ENCODE assay signal across 11 mouse cellular contexts in genomic region chr14:29721131-29721487, GRCm38 (mm10). TPM values are rescaled to one million over a fixed set of nuclear protein-coding genes. Genes with fewer than 3 reads are reported as not detected.
DNase-seq lines count a peak whose midpoint lies in the region; ATAC-seq and TF ChIP-seq lines count a peak whose summit lies in the region.
"Had no signal": no experiment of that assay in that cellular context is flagged by ENCODE, and none has a peak within 500 bp of the region (broad histone marks: within the 10 kb centered on the region; RNA-seq: fewer than 3 reads in every experiment).

No protein-coding gene starts in this region.

- TF ChIP-seq POLR2A in heart, adult 2 months (IDR thresholded peaks at IDR 0.05; ENCODE audit: insufficient read depth, low read depth, low read length) = no peak
- no peak for TF ChIP-seq POLR2A in ES-Bruce4 (IDR thresholded peaks at IDR 0.05; ENCODE audit: insufficient read depth, low read length)

- no peak overlapping the region; the same call in 1 of the 2 replicates for H3K9ac ChIP-seq in heart, adult 2 months (ENCODE audit: low read depth, low read length)
- H3K9ac ChIP-seq in ES-Bruce4 (ENCODE audit: low read depth, poor library complexity, severe bottlenecking) = peak overlapping the region; percentile 84
- H3K9ac ChIP-seq in forebrain, embryonic 16.5 days (replicated peaks; ENCODE audit: low read depth, low read length) = peak overlapping the region; percentile 81
- no peak overlapping the region for H3K9ac ChIP-seq in liver, embryonic 16.5 days (ENCODE audit: low read depth, low read length)

- no peak for ATAC-seq in forebrain, embryonic 16.5 days
- ATAC-seq in liver, embryonic 16.5 days (ENCODE audit: low read depth) = no peak
- ATAC-seq in megakaryocyte progenitor cell, adult 5-6 weeks (replicated peaks; ENCODE audit: poor library complexity) = no peak

- no peaks in the 10 kb centered on the region for H3K36me3 ChIP-seq in heart, adult 2 months (ENCODE audit: control insufficient read depth, insufficient read depth, low read length)
- H3K36me3 ChIP-seq in ES-Bruce4 (ENCODE audit: control insufficient read depth, insufficient read depth, low read length, poor library complexity, severe bottlenecking) = no peaks in the 10 kb centered on the region
- no peaks in the 10 kb centered on the region for H3K36me3 ChIP-seq in forebrain, embryonic 16.5 days (ENCODE audit: control insufficient read depth, insufficient read depth)
- no peaks in the 10 kb centered on the region for H3K36me3 ChIP-seq in liver, embryonic 16.5 days (ENCODE audit: control insufficient read depth, insufficient read depth)

- TF ChIP-seq EP300 in heart, adult 2 months (IDR thresholded peaks at IDR 0.05; ENCODE audit: insufficient read depth, low read depth, low read length) = no peak
- no peak for TF ChIP-seq EP300 in ES-Bruce4 (IDR thresholded peaks at IDR 0.05; ENCODE audit: insufficient read depth, low read depth, low read length)

- WGBS in heart, adult 2 months = under 1% methylated on average over 11 of the region's 11 CpGs
- WGBS in forebrain, embryonic 16.5 days = under 1% methylated on average over 11 of the region's 11 CpGs
- WGBS in liver, embryonic 16.5 days (ENCODE audit: insufficient replicate concordance) = 5% methylated on average over 11 of the region's 11 CpGs

- no peak for DNase-seq in heart, adult 2 months
- DNase-seq in heart, postnatal 4 days = no peak
- DNase-seq in spleen, adult 12 weeks (ENCODE audit: low spot score) = no peak
- DNase-seq in spleen, postnatal 4 days (ENCODE audit: low spot score in 2 of 2) = no peak

- H3K9me3 ChIP-seq in ES-Bruce4 (replicated peaks; ENCODE audit: control insufficient read depth, insufficient read depth, low read length, poor library complexity, severe bottlenecking) = no peaks in the 10 kb centered on the region
- H3K9me3 ChIP-seq in forebrain, embryonic 16.5 days (ENCODE audit: control insufficient read depth, low read length) = no peaks in the 10 kb centered on the region
- no peaks in the 10 kb centered on the region for H3K9me3 ChIP-seq in liver, embryonic 16.5 days (replicated peaks; ENCODE audit: control insufficient read depth, low read length)
- H3K9me3 ChIP-seq: megakaryocyte, embryonic 14.5 days had no signal

- peak overlapping the region; percentile 98 for H3K4me2 ChIP-seq in forebrain, embryonic 16.5 days (ENCODE audit: low read length)
- H3K4me2 ChIP-seq in liver, embryonic 16.5 days (ENCODE audit: low read depth, low read length) = 0 out of 2 replicates have a peak overlapping the region, but pooled peaks have one; percentile 55

- no peak overlapping the region for H3K27ac ChIP-seq in heart, adult 2 months
- no peak overlapping the region for H3K27ac ChIP-seq in ES-Bruce4 (ENCODE audit: insufficient read depth, low read length)
- H3K27ac ChIP-seq in forebrain, embryonic 16.5 days (ENCODE audit: low read length) = peak overlapping the region; percentile 22; the same call in 1 of the 2 replicates
- no peak overlapping the region for H3K27ac ChIP-seq in liver, embryonic 16.5 days (ENCODE audit: low read length)

- no peaks in the 10 kb centered on the region for H3K4me1 ChIP-seq in heart, adult 2 months (ENCODE audit: control insufficient read depth, insufficient read depth, low read length)
- no peaks in the 10 kb centered on the region for H3K4me1 ChIP-seq in ES-Bruce4 (ENCODE audit: control insufficient read depth, insufficient read depth, low read length)
- H3K4me1 ChIP-seq in forebrain, embryonic 16.5 days (replicated peaks; ENCODE audit: control insufficient read depth, insufficient read depth, low read length) = peaks cover 34% of the 10 kb centered on the region
- H3K4me1 ChIP-seq in liver, embryonic 16.5 days (ENCODE audit: control insufficient read depth, low read depth, low read length) = no peaks in the 10 kb centered on the region

- peak overlapping the region; percentile 33; the same call in 1 of the 2 replicates for H3K4me3 ChIP-seq in heart, adult 2 months
- H3K4me3 ChIP-seq in ES-Bruce4 (ENCODE audit: low read depth, low read length) = peak overlapping the region; percentile 79
- H3K4me3 ChIP-seq in forebrain, embryonic 16.5 days (replicated peaks; ENCODE audit: low read length) = peak overlapping the region; percentile 83
- no peak overlapping the region for H3K4me3 ChIP-seq in liver, embryonic 16.5 days (ENCODE audit: low read depth, low read length)

- intact Hi-C loops in heart, adult 2 months (cut with DNase I) = no loop called here

- H3K79me2 ChIP-seq in heart, adult 2 months (replicated peaks; ENCODE audit: control insufficient read depth, insufficient read depth, low read length) = no peaks in the 10 kb centered on the region

- H3K27me3 ChIP-seq in heart, adult 2 months (ENCODE audit: control insufficient read depth, insufficient read depth, low read length) = peaks cover 14% of the 10 kb centered on the region
- H3K27me3 ChIP-seq in ES-Bruce4 (ENCODE audit: control insufficient read depth, insufficient read depth, low read length, poor library complexity, severe bottlenecking) = peaks cover 14% of the 10 kb centered on the region
- H3K27me3 ChIP-seq in forebrain, embryonic 16.5 days (replicated peaks; ENCODE audit: control insufficient read depth, insufficient read depth, low read length) = peaks cover 6% of the 10 kb centered on the region
- H3K27me3 ChIP-seq in liver, embryonic 16.5 days (ENCODE audit: control insufficient read depth, insufficient read depth, low read depth, low read length) = peaks cover 47% of the 10 kb centered on the region

- TF ChIP-seq CTCF in heart, adult 2 months (IDR thresholded peaks at IDR 0.05) = no peak
- no peak for TF ChIP-seq CTCF in ES-Bruce4 (IDR thresholded peaks at IDR 0.05; ENCODE audit: low read depth, low read length)

RNA-seq across cellular contexts. Expression of gene Cacna2d3, which starts 0.6 kb away (rescaled TPM):
- total RNA-seq in heart, adult 2 months (2021) = under 1 TPM; 0.61 to 0.70 TPM
- polyA plus RNA-seq in heart, adult 2 months (2012; rRNA removed) = 0.78 and 1.5 TPM in 2 replicates
- total RNA-seq in heart, postnatal 4 days (2021) = under 1 TPM; 0.23 to 0.31 TPM
- polyA plus RNA-seq in ES-Bruce4 (2011; ENCODE audit: insufficient read depth, insufficient read length, low read depth, missing spikeins) = 0.56 TPM in 1 of 2 replicates, not detected in the other
- 23.5 and 34.0 TPM in 2 replicates for polyA plus RNA-seq in forebrain, embryonic 16.5 days (2015; fragmentation: Nextera tagmentation; extraction: Ambion mirVana)
- 0.02 TPM in 1 of 2 replicates, not detected in the other for polyA plus RNA-seq in liver, embryonic 16.5 days (2015; fragmentation: Nextera tagmentation; extraction: Ambion mirVana)
- total RNA-seq in megakaryocyte progenitor cell, adult 5-6 weeks (2015) = not detected in 2 replicates
- total RNA-seq in megakaryocyte progenitor cell, adult 5-6 weeks (2017) = not detected in 2 replicates
- total RNA-seq: granulocyte monocyte progenitor cell, adult 5-6 weeks had no signal
- polyA plus RNA-seq: C2C12 had no signal

Comparison
In these comparisons a context has a peak if more than half of its experiments do, and no peak if none do; other contexts are left out.
1. H3K9ac ChIP-seq: peak in ES-Bruce4 (single experiment) and forebrain, embryonic 16.5 days (single experiment); none in heart, adult 2 months (single experiment) and liver, embryonic 16.5 days (single experiment).